Mouse (Mus musculus): ENCODE data around the gene Slc25a54. TPM values are rescaled to one million over a fixed set of nuclear protein-coding genes. Genes with fewer than 3 reads are reported as not detected.
A peak's percentile ranks its signal among the peaks of the same experiment; 100 is the strongest.

Gene Slc25a54
- polyA plus RNA-seq, 2 experiments from 2014 or later: not detected

GRCm38 (mm10) chr3:109125531-109125930, 45.3 kb downstream of the Slc25a54 start:
- no peak for ATAC-seq

DNA sequence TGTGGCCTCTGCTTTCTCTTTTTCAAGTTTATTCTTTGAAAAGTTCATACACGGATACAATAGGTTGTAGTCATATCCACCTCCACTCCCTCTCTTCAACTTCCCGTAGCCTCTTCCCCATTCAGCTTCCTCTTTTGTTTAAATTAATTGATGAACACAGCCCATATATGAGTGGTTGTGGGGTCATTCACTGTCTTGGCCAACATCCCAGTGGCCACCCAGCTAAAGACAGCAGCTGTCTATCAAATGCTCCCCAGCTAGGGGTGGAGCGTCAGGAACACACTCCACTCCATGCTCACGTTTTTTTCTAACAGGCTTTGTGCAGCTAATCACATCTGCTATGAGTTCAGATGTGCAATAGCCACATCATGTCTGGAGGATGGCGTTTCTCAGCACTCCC, 49.5 kb downstream of the Slc25a54 start:
- no peak for ATAC-seq

DNA sequence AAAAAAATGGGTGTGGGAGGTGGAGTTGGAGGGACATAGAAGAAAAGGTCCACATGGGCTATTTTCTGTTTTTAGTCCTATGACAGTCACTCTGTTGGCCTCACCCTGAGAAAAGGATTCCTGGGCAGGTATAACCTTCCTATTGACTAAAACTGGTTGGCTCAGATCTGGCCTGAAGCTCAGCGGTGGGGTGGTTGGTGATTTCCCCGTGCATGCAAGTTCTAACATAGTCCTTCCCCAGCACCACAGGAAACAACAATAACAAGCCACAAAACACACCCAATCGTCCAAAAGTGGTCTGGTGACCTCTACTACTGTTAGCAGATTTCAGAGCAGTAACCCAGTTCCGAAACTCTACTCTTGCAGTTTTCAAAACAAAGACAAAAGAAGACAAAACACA, 52.7 kb downstream of the Slc25a54 start:
- ATAC-seq: peak; percentile 43

- ATAC-seq: no peak
Observed at GRCm38 (mm10) chr3:109134036-109134435, 53.8 kb downstream of the Slc25a54 start.

DNA sequence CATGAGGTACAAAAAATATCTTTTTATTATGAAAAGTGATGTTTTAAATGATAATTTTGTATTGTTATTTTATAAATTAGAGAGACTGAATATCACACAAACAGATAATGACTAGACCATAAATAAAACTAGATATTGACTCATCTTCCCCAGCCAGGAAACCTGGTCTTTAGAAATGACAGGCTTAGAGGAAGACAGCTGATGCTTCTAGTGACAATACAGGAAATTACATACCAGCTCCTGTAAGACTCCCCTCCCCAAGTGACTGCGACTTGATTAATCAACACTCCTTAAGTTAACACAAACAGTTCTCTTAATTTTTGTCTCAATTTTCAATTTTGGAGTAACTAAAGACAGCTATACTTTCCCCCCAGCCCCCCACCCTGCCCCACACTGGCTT, 55.1 kb downstream of the Slc25a54 start:
- no peak for ATAC-seq

DNA sequence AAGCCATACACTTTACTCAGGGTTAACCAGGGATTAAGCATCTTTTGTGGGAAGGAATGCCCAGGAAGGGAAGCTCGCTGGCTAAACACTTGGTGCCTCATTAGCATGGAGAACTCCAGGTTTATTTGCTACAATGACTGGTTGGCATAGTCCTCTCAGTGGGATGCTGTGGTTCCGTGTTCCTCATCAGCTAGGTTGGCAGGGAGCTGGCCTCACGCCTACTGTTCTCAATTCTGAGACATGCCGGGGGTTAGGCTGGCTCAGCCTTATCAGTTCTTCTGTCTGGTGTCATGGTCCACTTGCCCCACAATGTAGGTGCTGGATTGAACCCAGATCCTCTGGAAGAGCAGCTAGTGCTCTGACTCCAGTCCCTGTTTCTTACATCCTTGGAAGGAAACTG, 72.3 kb downstream of the Slc25a54 start:
- no peak for ATAC-seq

DNA sequence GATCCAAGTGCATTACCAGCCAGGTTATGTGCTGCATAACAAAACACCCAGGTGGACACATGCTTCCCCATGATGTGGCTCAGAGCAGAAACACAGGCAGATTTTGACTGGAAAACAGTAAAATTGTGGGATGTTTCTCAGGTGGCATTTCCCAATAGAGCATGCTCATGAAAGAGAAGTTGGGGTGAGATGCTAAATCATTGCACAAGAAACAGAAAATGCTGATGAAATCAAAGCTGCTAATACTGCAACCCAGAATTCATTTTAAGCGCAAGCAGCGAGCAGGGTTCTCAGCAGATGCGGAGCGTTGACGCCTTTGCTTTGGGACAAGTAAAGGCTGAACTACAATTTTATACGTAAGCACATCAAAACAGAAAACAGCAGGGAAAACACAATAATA, 73.1 kb downstream of the Slc25a54 start:
- ATAC-seq: no peak

DNA sequence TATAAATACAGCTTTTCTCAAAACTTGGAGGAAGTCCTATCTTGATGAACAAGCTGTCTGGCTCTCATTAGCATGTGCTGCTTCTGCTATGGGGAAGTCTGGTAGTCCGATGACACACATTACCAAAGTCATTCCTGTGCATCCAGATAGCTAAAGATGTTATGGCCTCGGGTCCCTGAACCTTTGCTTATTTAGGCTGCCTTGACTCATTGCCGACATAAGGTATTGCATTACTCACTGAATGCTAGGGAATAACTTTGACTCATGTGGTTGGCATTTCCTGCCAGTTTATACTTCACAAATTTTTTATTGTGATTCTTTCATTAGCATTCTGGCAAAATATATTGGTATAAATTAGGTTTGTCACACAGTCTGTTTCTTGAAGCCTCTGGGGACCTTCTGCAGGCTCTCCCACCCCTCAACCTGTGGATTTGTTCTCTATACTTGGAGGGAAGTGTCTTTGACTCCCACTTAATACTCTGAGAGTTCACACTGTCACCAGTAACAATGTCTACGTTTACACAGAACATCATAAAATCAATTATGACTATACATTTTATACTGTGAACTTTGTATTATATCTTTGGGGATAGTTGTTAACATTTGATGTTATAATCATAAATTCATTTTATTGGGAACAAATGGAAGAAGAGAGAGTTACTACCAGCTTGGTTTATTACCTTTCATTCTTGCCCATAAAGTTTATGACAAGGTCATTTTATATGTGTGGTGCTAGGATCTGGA, 75.8 kb downstream of the Slc25a54 start:
- no peak for ATAC-seq

GRCm38 (mm10) chr3:109157481-109157880, 77.2 kb downstream of the Slc25a54 start:
- no peak for ATAC-seq

DNA sequence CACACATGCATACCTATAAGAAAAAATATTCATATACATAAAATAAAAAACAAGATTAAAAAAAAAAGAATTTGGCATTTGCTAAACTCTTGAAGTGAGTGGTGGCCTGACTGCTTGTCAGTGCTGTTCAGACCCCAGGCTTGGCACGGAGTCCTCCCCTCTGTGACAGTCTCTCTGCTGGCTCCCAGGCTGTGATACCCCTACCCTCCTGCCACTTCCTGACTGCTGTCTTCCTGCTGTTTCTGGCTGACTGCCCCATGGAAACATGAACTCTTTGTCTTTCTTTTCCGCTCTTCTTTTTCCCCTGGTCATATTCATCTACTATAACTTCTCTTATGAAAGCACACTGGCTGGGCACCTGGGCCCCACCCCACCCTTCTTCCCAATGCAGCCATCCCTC, 83.8 kb downstream of the Slc25a54 start:
- ATAC-seq: no peak

DNA sequence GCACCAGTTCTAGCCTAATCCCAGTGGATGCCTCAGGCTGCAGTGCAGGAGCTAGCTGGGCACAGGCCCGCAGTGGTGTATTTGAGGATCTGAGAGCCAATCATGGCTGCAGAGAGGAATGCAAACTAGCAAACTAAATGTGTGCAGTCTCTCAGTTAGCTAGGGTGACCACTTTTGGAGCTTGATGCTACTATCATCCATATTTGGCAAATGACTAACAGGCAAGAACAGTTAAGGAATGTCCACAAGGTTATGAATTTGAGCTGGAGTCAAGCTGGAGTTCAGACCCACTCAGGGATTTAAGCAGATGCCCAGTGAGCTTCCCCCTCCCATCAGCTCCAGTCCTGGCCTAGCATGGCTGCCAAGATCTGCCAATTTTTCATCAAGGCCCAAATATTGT, 84.4 kb downstream of the Slc25a54 start:
- ATAC-seq: no peak

DNA sequence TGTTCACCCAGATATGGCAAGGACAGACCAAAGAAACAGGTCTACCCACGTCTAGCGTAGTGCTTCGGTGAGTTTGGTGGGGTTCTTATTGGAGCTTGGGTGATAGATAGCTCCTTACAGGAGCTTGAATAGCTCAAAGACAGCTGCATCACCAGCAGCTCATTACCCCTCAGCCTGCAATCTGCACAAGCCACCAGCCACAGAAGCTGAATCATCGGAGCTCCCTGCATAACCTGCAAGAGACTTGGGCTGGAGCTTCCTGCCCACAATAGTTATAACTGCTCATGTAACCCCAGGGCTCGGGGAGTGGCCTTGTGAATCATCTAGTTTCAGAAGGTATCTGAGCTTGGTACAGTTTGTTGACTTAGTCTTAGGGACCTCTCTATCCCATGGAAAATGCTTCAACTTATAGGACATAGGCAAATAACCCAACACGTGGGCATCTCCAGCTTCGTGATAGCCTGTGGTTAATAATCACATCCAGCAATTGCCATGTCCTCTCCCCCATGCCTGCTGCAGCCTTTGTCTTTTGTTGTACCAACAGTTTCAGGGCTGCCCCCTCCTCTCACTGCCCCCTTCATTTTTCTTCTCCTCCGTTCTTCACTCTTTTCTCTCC, 85.1 kb downstream of the Slc25a54 start:
- no peak for ATAC-seq

Other genes with a start within 250 kb of the Slc25a54 start
- 10 to 100 TPM; 58.1 to 69.1 TPM for gene Stxbp3, start 239.9 kb upstream of the Slc25a54 start, polyA plus RNA-seq (2017; shearing (Covaris generic))
- gene Fndc7, start 190.5 kb upstream of the Slc25a54 start, polyA plus RNA-seq (2017; shearing (Covaris generic)): under 1 TPM; 0.11 to 0.21 TPM
- 100 to 1,000 TPM; 109 to 118 TPM for gene Prpf38b, start 168.7 kb upstream of the Slc25a54 start, polyA plus RNA-seq (2017; shearing (Covaris generic))
- under 1 TPM; 0.24 to 0.90 TPM for gene Henmt1, start 140.6 kb upstream of the Slc25a54 start, polyA plus RNA-seq (2017; shearing (Covaris generic))
- not detected for gene Gm9857, start 140.0 kb upstream of the Slc25a54 start, polyA plus RNA-seq (2017; shearing (Covaris generic))
- 1 to 10 TPM; 3.2 to 4.4 TPM for gene Fam102b, start 52.9 kb upstream of the Slc25a54 start, polyA plus RNA-seq (2017; shearing (Covaris generic))
- gene Slc25a24, start 42.7 kb downstream of the Slc25a54 start, polyA plus RNA-seq (2017; shearing (Covaris generic)): 10 to 100 TPM; 20.4 to 26.7 TPM

Data from activated CD4-positive, CD25-positive, alpha-beta regulatory T cell, adult 4 months (primary cell).